Mouse (Mus musculus) bone marrow macrophage, adult 2 months (primary cell): ENCODE measurements at regions not wholly inside any gene's neighbourhood (a gene's known extent, or its start where the extent isn't known, plus 50 kb on each side); places are given as distances from the start of the nearest gene placed in this dataset.

Experiments
- CTCF ChIP-seq: IDR thresholded peaks from 2 replicates; pipeline ENCODE4 v1.5.1; 2012; ENCODE audit warnings: low read depth, mild to moderate bottlenecking, low read length, moderate library complexity
- POLR2A ChIP-seq: IDR thresholded peaks from 2 replicates; pipeline ENCODE4 v1.6.1; 2012; ENCODE audit warnings: mild to moderate bottlenecking, low read depth, low read length, borderline replicate concordance

- TF ChIP-seq POLR2A (no peak), CTCF (no peak)
Observed at GRCm38 (mm10) chr2:72561383-72561782, 85.4 kb downstream of the Cdca7 start.
